Mouse (Mus musculus): ENCODE data around the gene Plppr3.

Plppr3 gene

GRCm38 (mm10) chr10:79852827-79853226 lies 21.6 kb downstream of the Plppr3 start:
- ATAC-seq (ENCODE audit: low TSS enrichment) = no peak

GRCm38 (mm10) chr10:79852107-79852789 lies 22.2 kb downstream of the Plppr3 start:
- no peak for ATAC-seq (ENCODE audit: low TSS enrichment)

DNA sequence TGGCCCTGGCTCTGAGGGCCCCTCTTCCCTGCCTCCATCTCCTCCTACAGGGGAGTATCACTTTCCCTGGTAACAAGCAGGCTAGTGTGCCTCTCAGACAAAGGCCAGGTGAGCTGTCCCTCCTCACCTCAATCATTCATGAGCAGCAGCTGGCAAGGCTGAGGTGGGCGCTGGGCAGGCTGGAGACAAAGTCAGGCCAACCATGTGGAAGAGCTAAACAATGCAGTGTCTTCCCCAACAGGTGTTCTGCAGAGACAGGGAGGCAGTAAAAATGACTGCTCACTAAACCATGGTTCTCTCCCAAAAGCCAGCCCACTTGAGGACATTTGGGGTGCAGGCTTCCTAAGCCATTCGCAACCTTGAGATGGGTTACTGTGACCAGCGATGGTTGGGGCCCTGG lies 22.8 kb downstream of the Plppr3 start:
- ATAC-seq (ENCODE audit: low TSS enrichment) = no peak

GRCm38 (mm10) chr10:79849941-79850628 lies 24.3 kb downstream of the Plppr3 start:
- ATAC-seq (ENCODE audit: low TSS enrichment) = no peak

- ATAC-seq (ENCODE audit: low TSS enrichment) = no peak
Measured at GRCm38 (mm10) chr10:79846553-79846952, 27.9 kb downstream of the Plppr3 start.

DNA sequence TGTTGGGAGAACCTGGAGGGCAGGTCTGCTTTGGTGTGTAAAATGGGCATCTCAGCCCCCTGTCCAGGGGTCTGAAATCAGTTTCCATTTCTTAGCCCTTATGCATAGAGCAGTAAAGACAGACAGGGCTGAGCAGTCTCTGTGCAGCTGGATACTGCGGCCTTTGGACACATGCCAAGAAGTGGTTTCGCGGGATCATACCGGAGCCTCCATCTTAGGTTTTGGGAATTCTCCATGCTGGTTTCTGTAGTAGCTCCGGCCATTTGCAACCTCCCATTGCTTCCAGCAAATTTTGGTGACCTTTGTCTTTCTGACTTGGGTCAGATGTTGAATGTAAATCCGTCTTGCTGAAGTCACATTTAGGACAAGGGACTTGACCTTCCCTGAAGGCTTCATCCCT lies 31.0 kb downstream of the Plppr3 start:
- no peak for ATAC-seq (ENCODE audit: low TSS enrichment)

DNA sequence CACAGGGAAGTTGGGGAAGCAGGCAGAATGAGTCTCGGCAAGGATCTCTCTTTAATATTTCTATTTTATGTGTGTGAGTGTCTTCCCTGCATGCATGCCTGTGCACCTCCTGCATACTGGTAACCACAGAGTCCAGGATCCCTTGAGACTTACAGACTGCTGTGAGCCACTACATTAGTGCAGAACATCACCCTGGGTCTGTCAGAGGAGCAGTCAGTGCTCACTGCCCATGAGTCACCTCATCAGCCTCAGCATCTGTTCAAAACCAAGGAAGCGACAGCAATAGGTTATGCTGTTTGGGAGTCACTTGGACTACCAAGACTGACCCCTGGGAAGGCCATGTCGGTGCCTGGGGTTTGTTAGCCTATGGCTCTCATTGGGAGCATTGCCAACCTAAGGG lies 32.1 kb downstream of the Plppr3 start:
- no peak for ATAC-seq (ENCODE audit: low TSS enrichment)

DNA sequence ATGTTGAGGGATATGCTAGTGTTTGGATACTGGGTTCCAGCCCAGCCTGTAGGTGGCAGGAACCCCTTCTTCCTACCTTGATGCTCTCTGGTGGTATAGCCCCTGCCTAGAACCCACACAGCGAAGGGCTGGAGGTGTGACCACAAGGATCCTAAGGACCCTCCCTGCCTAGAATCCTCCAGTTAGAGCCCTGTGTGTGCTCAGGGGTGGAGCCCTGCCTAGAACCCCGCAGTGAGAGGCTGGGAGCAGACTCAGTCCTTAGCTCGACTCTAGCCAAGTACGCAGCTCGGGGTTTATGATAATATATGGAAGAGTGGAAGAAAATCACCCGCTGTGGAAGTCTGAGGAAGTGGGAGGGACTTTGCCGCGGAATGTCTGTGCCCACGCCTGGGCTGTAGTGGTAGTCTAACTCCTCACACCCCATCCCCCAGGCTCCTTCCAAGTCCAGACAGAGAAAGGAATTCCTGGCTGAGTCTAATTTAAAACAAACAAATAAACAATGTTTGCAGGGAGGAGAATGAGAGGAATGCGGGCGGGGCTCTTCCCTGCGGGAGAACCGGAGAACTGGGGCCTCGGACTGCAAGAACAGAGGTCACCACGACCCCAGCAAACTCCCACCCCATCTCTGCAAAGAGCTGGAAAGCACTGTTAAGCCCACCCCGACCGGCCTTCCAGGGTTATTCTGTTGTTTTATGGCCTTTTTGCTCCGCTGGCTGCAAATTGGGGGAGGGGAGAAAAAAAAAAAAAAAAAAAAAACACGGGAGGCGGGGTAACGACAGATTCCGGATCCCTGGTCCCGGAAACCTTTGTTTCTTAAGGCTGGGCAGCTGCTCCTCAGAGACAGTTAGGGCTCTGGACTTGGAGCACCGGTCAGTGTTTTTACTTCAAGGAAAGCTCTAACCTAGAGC lies 33.5 kb downstream of the Plppr3 start:
- ATAC-seq (ENCODE audit: low TSS enrichment) = peak; percentile 98

DNA sequence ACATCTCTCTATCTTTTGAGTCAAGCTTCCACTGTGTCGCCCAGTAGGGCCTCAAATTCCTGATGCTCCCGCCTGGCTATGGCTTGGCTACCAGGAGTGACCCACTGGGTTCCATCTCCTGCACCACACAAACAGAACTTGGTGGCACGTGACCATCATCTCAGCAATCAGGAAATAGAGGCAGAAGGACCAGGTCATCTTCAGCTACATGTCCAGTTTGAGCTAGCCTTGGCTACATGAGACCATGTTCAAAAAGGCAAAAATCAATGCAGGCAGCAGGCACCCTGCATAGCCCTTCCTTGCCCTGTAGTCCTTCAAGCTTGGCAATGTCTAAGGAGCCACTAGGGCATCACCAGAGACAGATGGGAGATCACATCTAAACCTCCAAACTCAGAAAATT lies 34.3 kb downstream of the Plppr3 start:
- no peak; the same call in 1 of the 2 replicates for ATAC-seq (ENCODE audit: low TSS enrichment)

- no peak for ATAC-seq (ENCODE audit: low TSS enrichment)
Measured at GRCm38 (mm10) chr10:79838151-79838550, 36.3 kb downstream of the Plppr3 start.

GRCm38 (mm10) chr10:79836918-79837317 lies 37.5 kb downstream of the Plppr3 start:
- no peak for ATAC-seq (ENCODE audit: low TSS enrichment)

- peak; percentile 86 for ATAC-seq (ENCODE audit: low TSS enrichment)
Measured at GRCm38 (mm10) chr10:79834769-79835398, 39.5 kb downstream of the Plppr3 start.

DNA sequence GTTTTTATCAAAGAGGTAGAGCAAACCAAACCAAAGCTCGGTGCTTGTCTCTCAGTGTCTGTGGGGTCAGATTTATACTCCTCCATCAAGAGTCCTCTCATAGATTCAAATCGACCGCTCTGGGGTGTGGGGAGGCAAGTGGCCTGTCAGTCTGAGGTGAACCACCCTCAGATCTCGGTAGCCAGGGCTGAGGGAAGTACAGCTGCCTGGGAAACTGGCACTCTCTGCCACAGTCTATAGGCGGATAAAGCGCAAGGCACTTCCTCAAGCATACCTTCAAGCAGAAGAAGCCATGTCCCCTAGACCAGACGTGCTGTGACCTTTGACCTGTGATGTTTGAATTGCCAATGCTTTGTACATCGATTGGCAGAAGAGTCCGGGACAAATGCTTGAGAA lies 41.6 kb downstream of the Plppr3 start:
- no peak for ATAC-seq (ENCODE audit: low TSS enrichment)

- ATAC-seq (ENCODE audit: low TSS enrichment) = no peak
Measured at GRCm38 (mm10) chr10:79832026-79832785, 42.2 kb downstream of the Plppr3 start.

DNA sequence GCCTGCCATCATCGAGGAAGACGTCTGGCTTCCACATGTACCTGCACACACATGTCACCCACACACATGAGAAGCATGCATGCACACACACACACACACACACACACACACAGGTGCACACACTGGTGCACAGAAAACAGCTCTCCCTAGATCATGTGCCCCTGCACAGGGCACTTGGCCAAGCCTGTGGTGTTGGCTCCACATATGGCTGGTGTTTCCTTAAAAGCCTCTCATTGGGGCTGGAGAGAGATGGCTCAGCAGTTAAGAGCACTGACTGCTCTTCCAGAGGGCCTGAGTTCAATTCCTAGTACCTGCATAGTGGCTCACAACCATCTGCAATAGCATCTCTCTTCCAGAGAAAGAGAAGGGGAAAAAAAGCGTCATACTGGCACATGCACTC lies 42.9 kb downstream of the Plppr3 start:
- no peak for ATAC-seq (ENCODE audit: low TSS enrichment)

- ATAC-seq (ENCODE audit: low TSS enrichment) = no peak
Measured at GRCm38 (mm10) chr10:79824413-79824812, 50.0 kb downstream of the Plppr3 start.

GRCm38 (mm10) chr10:79823011-79823410 lies 51.4 kb downstream of the Plppr3 start:
- ATAC-seq (ENCODE audit: low TSS enrichment) = no peak

DNA sequence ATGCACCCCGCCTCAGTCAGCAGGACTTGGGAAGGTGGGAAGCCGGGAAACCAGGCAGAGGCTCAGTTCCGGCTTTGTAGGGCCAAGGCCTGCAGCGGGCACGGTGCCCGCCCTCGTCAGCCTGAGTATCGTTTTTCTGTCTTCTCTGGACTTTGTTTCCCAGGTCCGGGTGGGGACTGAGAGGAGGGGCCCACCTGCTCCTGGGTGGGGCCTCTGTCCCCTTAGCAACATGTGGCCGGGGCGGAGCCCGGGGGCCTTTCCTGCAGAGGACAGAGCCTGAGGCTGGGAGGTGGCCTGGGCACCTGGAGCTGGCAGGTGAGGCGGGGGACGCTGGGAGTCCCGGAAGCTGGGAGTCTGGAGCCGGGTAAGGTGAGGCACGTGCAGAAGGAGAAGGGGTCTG lies 52.1 kb downstream of the Plppr3 start:
- no peak for ATAC-seq (ENCODE audit: low TSS enrichment)

DNA sequence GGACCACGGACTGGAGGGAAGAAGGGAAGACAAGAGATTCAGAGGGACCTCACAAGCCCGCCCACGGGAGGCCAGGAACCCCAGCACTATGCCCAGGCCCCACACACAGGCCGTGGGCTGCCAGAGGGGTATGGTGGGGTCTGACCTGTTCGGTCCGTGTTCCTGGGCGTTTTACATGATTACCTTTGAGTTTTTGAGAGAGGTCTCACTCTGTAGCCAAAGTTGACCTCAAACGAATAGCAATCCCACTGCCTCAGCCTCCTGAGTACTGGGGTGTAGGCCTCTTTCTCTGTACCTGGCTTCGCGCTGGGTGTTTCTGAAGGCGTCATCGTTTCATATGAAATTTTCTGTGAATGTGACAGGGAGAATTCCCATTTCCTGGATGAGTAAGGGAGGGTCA lies 52.7 kb downstream of the Plppr3 start:
- ATAC-seq (ENCODE audit: low TSS enrichment) = no peak

- no peak for ATAC-seq (ENCODE audit: low TSS enrichment)
Measured at GRCm38 (mm10) chr10:79820782-79821181, 53.7 kb downstream of the Plppr3 start, which contains the start of gene Misp. Gene Misp, plus strand, starts transcription at chr10:79820989.

DNA sequence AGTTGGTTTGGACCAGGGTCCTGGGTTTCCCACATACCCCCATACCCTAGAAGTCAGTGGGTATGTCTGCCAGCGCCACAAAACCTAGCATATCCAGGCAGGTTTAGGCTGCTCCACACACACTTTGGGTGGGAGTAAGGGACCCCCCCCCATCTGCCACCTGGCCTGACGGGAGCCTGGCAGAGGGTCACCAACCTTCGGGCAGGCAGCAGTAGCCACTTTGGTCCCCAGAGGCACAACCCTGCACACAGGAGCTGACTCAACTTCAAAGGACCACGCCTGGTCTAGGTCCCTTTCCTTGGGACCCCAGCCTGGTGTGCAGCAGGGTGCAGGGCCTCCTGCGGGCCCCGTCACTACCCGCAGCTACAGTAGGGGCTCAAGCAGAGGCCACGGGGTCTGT lies 54.2 kb downstream of the Plppr3 start:
- ATAC-seq (ENCODE audit: low TSS enrichment) = no peak

Measured in frontal cortex, adult (tissue).